Mouse (Mus musculus) adrenal gland, adult 2 months (tissue): ENCODE results near the gene Cacna1a. TPM values are rescaled to one million over a fixed set of nuclear protein-coding genes. Genes with fewer than 3 reads are reported as not detected.

Experiments used
- DNase-seq: peaks from one replicate; pipeline ENCODE4 v3.0.0; 2021
- polyA plus RNA-seq: library from polyadenylated mRNA; depleted of rRNA; stranded (reverse); fragments of >200 nt; gene quantifications from 2 replicates; pipeline ENCODE4 v1.2.3, GENCODE M21; 2012
- total RNA-seq, 2 experiments: library from RNA; stranded (reverse); gene quantifications; 2 replicates each; pipeline ENCODE4 v1.2.3; 2021

The Cacna1a gene
- total and polyA plus RNA-seq, 3 experiments: 5.6 to 41.6 (median 7.8) TPM

GRCm38 (mm10) chr8:84539376-84539775 is 151.1 kb downstream of the Cacna1a start:
- DNase-seq: no peak

GRCm38 (mm10) chr8:84542481-84542880 is 154.2 kb downstream of the Cacna1a start:
- DNase-seq: no peak

DNA sequence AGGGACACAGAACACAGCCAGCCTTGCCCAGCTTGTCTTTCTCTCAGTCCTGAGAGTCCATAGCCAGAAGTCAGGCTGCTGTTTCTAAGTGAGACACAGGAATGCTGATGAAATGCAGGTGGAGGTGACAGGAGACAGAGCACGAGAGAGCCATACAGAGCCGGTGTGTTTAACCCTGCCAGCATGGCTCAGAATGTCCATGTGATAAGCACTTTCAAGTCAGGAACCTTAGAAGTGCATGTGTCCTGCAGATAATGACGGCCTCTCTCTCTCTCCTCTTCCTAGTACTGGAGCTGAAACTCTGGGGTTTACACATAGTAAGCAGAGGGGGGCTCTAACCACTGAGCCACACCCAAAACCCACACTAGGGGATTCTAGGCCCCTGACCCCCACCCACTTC is 157.3 kb downstream of the Cacna1a start:
- DNase-seq: no peak

- DNase-seq: no peak
Observed at GRCm38 (mm10) chr8:84552457-84552856, 164.2 kb downstream of the Cacna1a start.

- DNase-seq: no peak
Observed at GRCm38 (mm10) chr8:84553106-84553505, 164.9 kb downstream of the Cacna1a start.

GRCm38 (mm10) chr8:84553617-84554016 is 165.4 kb downstream of the Cacna1a start:
- DNase-seq: no peak

DNA sequence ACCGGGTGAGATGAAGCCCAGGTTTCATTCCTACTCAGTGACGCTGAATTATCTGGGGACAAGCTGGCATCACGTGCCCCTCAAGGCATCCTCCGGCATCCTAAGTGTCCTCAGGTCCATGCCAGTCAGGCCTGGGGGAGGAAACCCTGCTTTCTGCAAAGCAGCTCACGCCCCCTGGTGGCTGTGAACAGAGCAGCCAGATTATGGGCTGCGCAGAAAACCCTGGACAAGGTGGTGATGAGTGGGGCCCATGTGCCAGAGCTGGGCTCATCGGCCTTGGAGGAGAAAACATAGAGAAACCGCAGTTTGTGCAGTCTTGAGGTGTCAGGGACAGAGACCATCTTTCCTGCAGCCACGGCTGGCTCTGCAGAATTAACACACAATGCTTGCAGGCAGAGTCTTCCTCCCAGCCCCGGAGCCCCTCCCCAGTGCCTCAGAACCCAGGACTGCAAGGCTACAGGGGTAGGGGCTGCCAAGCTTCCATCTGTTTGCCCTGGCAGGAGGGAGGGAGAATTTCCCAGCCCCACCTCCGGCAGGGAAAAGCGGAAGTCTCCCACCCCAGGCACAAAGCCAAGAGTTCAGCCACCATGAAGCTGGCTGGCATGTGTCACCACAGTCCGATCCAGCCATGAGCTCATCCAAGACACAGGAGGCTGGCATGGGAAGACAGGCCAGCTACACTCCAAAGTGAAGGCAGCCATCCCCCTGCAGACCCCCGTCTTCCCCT is 166.2 kb downstream of the Cacna1a start:
- DNase-seq: peak; percentile 56

GRCm38 (mm10) chr8:84555269-84555668 is 167.0 kb downstream of the Cacna1a start:
- DNase-seq: no peak

DNA sequence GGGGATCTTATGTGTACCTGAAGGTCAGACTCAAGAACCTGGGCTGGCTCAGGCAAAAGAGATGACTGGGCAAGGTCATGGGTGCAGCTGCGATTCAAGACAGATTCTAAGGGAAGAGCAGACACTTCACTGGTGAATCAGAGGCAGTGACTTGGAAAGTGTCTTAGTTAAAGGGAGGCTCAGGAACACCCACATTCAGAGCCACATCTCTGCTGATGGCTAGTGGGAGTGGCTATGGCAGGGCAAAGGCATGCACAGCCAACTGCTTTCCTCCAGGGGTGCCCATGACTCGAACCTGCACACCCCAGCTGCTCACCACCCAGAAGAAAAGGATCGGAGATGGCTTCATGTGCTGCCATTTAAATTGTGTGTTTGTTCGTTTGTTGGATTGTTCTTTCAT is 169.7 kb downstream of the Cacna1a start:
- no peak for DNase-seq

GRCm38 (mm10) chr8:84559121-84559604 is 170.9 kb downstream of the Cacna1a start:
- no peak for DNase-seq

- no peak for DNase-seq
Observed at GRCm38 (mm10) chr8:84561698-84562097, 173.5 kb downstream of the Cacna1a start.

DNA sequence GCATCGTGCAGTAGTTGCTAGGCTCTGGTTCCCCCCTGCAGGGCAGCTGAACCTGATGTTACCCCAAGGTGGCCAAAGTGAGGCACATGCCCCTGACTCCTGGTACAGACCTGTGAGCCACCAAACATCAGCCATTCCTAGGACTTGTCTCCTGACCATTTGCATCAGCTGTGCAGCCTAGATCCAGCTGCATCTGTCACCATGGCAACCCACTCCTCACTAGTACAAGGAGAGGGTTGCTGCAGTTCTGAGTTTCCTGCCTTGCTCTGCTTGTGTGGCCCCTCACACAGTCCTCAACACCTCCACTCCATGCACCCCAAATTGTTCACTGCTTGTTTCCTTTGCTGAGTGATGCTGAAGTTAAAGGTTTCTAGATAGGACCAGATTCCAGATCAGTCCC is 175.8 kb downstream of the Cacna1a start:
- DNase-seq: no peak

GRCm38 (mm10) chr8:84565577-84566360 is 177.5 kb downstream of the Cacna1a start:
- no peak for DNase-seq

- no peak for DNase-seq
Observed at GRCm38 (mm10) chr8:84566816-84567413, 178.7 kb downstream of the Cacna1a start.

DNA sequence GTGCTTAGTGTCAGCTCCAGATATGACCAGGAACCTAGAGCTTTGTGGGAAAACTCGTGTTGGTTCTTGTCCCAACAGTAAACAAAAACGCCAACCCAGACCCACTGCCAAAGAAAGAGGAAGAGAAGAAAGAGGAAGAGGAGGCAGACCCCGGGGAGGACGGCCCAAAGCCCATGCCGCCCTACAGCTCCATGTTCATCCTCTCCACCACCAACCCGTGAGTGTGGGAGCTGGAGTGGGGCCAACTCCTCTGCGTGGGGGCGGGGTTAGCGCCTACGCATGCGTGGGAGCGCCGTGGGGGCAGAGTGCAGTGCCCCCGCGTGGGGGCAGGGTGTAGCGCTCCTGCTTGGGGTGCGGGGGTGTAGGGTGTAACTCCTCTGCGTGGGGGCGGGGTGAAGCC is 179.3 kb downstream of the Cacna1a start:
- no peak for DNase-seq

- no peak for DNase-seq
Observed at GRCm38 (mm10) chr8:84568737-84569136, 180.5 kb downstream of the Cacna1a start.

- DNase-seq: no peak
Observed at GRCm38 (mm10) chr8:84569921-84570673, 181.9 kb downstream of the Cacna1a start.

DNA sequence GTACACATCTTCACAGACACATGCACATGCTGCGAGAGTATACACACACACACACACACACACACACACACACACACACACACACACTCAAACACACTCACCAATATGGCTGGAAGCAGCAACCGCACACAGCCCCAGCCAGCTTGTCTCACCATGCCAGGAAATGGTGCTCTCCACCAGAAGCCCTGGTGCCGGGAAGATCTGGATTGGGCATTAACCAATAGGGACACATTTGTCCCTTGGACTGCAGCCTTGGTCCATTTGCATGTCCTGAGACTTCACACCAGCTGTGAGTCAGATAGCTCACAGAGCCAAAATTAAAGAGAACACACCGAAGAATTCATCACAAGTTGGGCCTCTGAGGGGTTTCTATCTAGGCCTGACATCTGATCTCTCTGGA is 189.2 kb downstream of the Cacna1a start:
- DNase-seq: no peak

- peak; percentile 19 for DNase-seq
Observed at GRCm38 (mm10) chr8:84579595-84579994, 191.4 kb downstream of the Cacna1a start.

GRCm38 (mm10) chr8:84585311-84585710 is 197.1 kb downstream of the Cacna1a start:
- DNase-seq: no peak

GRCm38 (mm10) chr8:84586221-84586620 is 198.0 kb downstream of the Cacna1a start:
- DNase-seq: no peak

- peak; percentile 67 for DNase-seq
Observed at GRCm38 (mm10) chr8:84588498-84588897, 200.3 kb downstream of the Cacna1a start.
